Mouse (Mus musculus) CH12.LX (cell line): ENCODE measurements at regions not wholly inside any gene's neighbourhood (a gene's known extent, or its start where the extent isn't known, plus 50 kb on each side); places are given as distances from the start of the nearest gene placed in this dataset.

ENCODE experiments used
- DNase-seq: peaks from one replicate; pipeline ENCODE4 v3.0.0-alpha.2; 2013; ENCODE audit errors: extremely low read depth
- H3K27ac ChIP-seq: 2 replicates; pipeline ENCODE4 v1.5.1; 2012; ENCODE audit warnings: low read depth, mild to moderate bottlenecking, control low read depth, moderate library complexity; ENCODE audit not compliant: insufficient read depth
- H3K27me3 ChIP-seq: replicated peaks from 2 replicates; pipeline ENCODE3; 2012; ENCODE audit warnings: inconsistent platforms
- H3K36me3 ChIP-seq, 2 experiments: replicated peaks in 1 of 2; 2 replicates each; pipeline versions ENCODE3 to v1.6.1; 2012; ENCODE audit warnings: inconsistent platforms in 1 of 2, low read length in 1 of 2, mild to moderate bottlenecking in 1 of 2, mixed read lengths in 1 of 2, moderate library complexity in 1 of 2; ENCODE audit not compliant: control insufficient read depth in 1 of 2, insufficient read depth in 1 of 2
- H3K4me1 ChIP-seq, 2 experiments: 2 replicates each; pipeline ENCODE4 v1.6.1; 2012; ENCODE audit warnings: inconsistent platforms in 1 of 2, moderate library complexity in 1 of 2; ENCODE audit not compliant: insufficient read depth in 2 of 2, control insufficient read depth in 1 of 2
- H3K4me2 ChIP-seq: 2 replicates; pipeline ENCODE4 v1.6.1; 2012; ENCODE audit warnings: low read depth, mild to moderate bottlenecking, control low read depth; ENCODE audit not compliant: poor library complexity, insufficient read depth, severe bottlenecking
- H3K4me3 ChIP-seq, 3 experiments: fragments of 150-350 bp in 1 of 3; sonication (generic) in 1 of 3; replicated peaks in 1 of 3; 2 replicates each; pipeline versions ENCODE3 to v1.5.1; 2011 to 2012; ENCODE audit warnings: low read depth in 2 of 3, low read length in 2 of 3, mild to moderate bottlenecking in 2 of 3, moderate library complexity in 2 of 3, control low read depth in 1 of 3, improper control_type of control experiment in 1 of 3, inconsistent platforms in 1 of 3, mixed read lengths in 1 of 3; ENCODE audit not compliant: poor library complexity in 1 of 3
- H3K79me2 ChIP-seq: replicated peaks from 2 replicates; pipeline ENCODE4 v1.6.1; 2012; ENCODE audit warnings: mild to moderate bottlenecking, moderate library complexity; ENCODE audit not compliant: control insufficient read depth, poor library complexity, insufficient read depth, severe bottlenecking; ENCODE audit errors: extremely low read depth
- H3K9ac ChIP-seq: 2 replicates; pipeline ENCODE4 v1.6.1; 2012; ENCODE audit warnings: low read depth, mild to moderate bottlenecking, control low read depth, moderate library complexity; ENCODE audit not compliant: insufficient read depth
- H3K9me3 ChIP-seq: replicated peaks from 2 replicates; pipeline ENCODE3; 2012; ENCODE audit warnings: low read length, inconsistent platforms, mixed read lengths
- BHLHE40 ChIP-seq: IDR thresholded peaks from 2 replicates; pipeline ENCODE4 v1.6.1; 2011; ENCODE audit warnings: mild to moderate bottlenecking, low read depth, low read length, improper control_type of control experiment
- CHD2 ChIP-seq: IDR thresholded peaks from 2 replicates; pipeline ENCODE4 v1.6.1; 2011; ENCODE audit warnings: low read length, improper control_type of control experiment
- ELF1 ChIP-seq: IDR thresholded peaks from 2 replicates; pipeline ENCODE4 v1.6.1; 2014; ENCODE audit warnings: low read depth, mild to moderate bottlenecking, inconsistent platforms, low read length, improper control_type of control experiment
- HCFC1 ChIP-seq: IDR thresholded peaks from 2 replicates; pipeline ENCODE4 v1.6.1; 2012; ENCODE audit warnings: low read depth, mild to moderate bottlenecking, inconsistent platforms, low read length, improper control_type of control experiment
- JUND ChIP-seq: conservative IDR thresholded peaks from 2 replicates; pipeline ENCODE4 v1.6.1; 2011; ENCODE audit warnings: low read depth, low read length, improper control_type of control experiment
- MAFK ChIP-seq: IDR thresholded peaks from 2 replicates; pipeline ENCODE4 v1.6.1; 2011; ENCODE audit warnings: low read length, improper control_type of control experiment; ENCODE audit not compliant: insufficient replicate concordance
- MAZ ChIP-seq: IDR thresholded peaks from 2 replicates; pipeline ENCODE4 v1.6.1; 2012; ENCODE audit warnings: low read depth, mild to moderate bottlenecking, inconsistent platforms, low read length, improper control_type of control experiment, moderate library complexity
- NELFE ChIP-seq: IDR thresholded peaks from 2 replicates; pipeline ENCODE4 v1.6.1; 2011; ENCODE audit warnings: low read depth, low read length, improper control_type of control experiment
- POLR2AphosphoS2 ChIP-seq: IDR thresholded peaks from 2 replicates; pipeline ENCODE4 v1.6.1; 2011; ENCODE audit warnings: low read depth, low read length, improper control_type of control experiment
- RAD21 ChIP-seq: IDR thresholded peaks from 2 replicates; pipeline ENCODE4 v1.6.1; 2011; ENCODE audit warnings: low read depth, mild to moderate bottlenecking, low read length, improper control_type of control experiment, moderate library complexity
- SIN3A ChIP-seq: IDR thresholded peaks from 2 replicates; pipeline ENCODE4 v1.6.1; 2012; ENCODE audit warnings: low read length, improper control_type of control experiment, inconsistent platforms
- SMC3 ChIP-seq: IDR thresholded peaks from 2 replicates; pipeline ENCODE4 v1.6.1; 2011; ENCODE audit warnings: low read depth, low read length, improper control_type of control experiment
- ZKSCAN1 ChIP-seq: IDR thresholded peaks from 2 replicates; pipeline ENCODE4 v1.6.1; 2012; ENCODE audit warnings: low read depth, inconsistent platforms, low read length, improper control_type of control experiment, borderline replicate concordance
- ZNF384 ChIP-seq: IDR thresholded peaks from 2 replicates; pipeline ENCODE4 v1.6.1; 2012; ENCODE audit warnings: low read depth, low read length, improper control_type of control experiment, inconsistent platforms
- dilution Hi-C: fragments of 300-500 bp; cut with MboI; formaldehyde crosslinking; loops from 2 replicates; pipeline ENCODE4 v1.14.3; 2020; ENCODE audit warnings: low sequenced_read_pairs; ENCODE audit not compliant: extremely low pct_unique_long_range_greater_than_20kb, extremely low pct_ligation_motif_present
- in situ Hi-C: fragments of 300-500 bp; cut with MboI; formaldehyde crosslinking; loops from 3 replicates; pipeline ENCODE4 v1.14.3; 2019; ENCODE audit warnings: low sequenced_read_pairs, low pct_ligation_motif_present, low pct_unique_long_range_greater_than_20kb, mixed read lengths

GRCm38 (mm10) chr19:27091603-27092002, 124.7 kb upstream of the Vldlr start:
- in situ Hi-C loops = no loop called here
- no peak overlapping the region for H3K9ac ChIP-seq
- H3K4me1 ChIP-seq = peaks cover 0 to 24% of the 10 kb centered on the region in 2 experiments; a peak in 2 of 4 replicates
- H3K4me3 ChIP-seq = no peak overlapping the region
- no peak for TF ChIP-seq SMC3
- no peak for TF ChIP-seq HCFC1
- peak; percentile 92 for TF ChIP-seq ZKSCAN1
- H3K9me3 ChIP-seq = no peaks in the 10 kb centered on the region
- dilution Hi-C loops = no loop called here
- H3K36me3 ChIP-seq = no peaks in the 10 kb centered on the region
- no peaks in the 10 kb centered on the region for H3K79me2 ChIP-seq
- no peak overlapping the region for H3K27ac ChIP-seq
- no peak for DNase-seq
- H3K4me2 ChIP-seq = no peak overlapping the region
- H3K27me3 ChIP-seq = no peaks in the 10 kb centered on the region

GRCm38 (mm10) chr19:27094777-27095478, 121.4 kb upstream of the Vldlr start:
- Histone ChIP-seq H3K27ac (no peak overlapping the region), H3K79me2 (no peaks in the 10 kb centered on the region), H3K27me3 (no peaks in the 10 kb centered on the region), H3K4me2 (no peak overlapping the region), H3K4me3 (no peak overlapping the region), H3K36me3 (no peaks in the 10 kb centered on the region), H3K9me3 (no peaks in the 10 kb centered on the region), H3K9ac (no peak overlapping the region), H3K4me1 (no peaks in the 10 kb centered on the region)
- TF ChIP-seq JUND = no peak
- no peak for TF ChIP-seq CHD2
- TF ChIP-seq SIN3A = no peak
- no peak for TF ChIP-seq RAD21
- in situ Hi-C loops = no loop called here
- DNase-seq = no peak
- dilution Hi-C loops = no loop called here

DNA sequence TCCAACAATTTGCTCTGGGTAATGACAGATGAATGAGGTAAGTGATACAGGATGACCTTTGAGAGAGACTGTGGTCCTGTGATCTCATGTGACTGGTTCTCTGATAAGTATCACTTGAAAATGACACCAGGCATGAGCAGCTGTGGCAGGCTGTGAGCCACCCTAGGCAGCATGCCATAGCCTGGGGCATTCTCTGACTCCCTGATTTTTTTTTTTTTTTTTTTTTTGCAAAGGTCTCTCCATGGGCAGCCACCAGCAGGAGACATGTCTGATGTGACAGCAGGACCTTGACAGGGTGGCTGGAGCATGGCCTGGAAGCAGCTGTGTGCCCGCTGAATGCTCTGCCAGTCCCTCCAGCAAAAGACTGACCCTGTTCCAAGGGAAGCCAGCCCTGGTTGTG, 116.4 kb upstream of the Vldlr start:
- no peak overlapping the region for H3K9ac ChIP-seq
- H3K79me2 ChIP-seq = no peaks in the 10 kb centered on the region
- H3K27ac ChIP-seq = no peak overlapping the region
- H3K4me2 ChIP-seq = no peak overlapping the region
- H3K9me3 ChIP-seq = no peaks in the 10 kb centered on the region
- no peak for DNase-seq
- no peak overlapping the region for H3K4me3 ChIP-seq
- H3K36me3 ChIP-seq = no peaks in the 10 kb centered on the region
- TF ChIP-seq SIN3A (no peak), NELFE (no peak), HCFC1 (no peak), MAZ (no peak), ELF1 (no peak), MAFK (no peak), ZNF384 (no peak), BHLHE40 (no peak), JUND (no peak), POLR2AphosphoS2 (no peak), ZKSCAN1 (no peak)
- no peaks in the 10 kb centered on the region for H3K27me3 ChIP-seq
- dilution Hi-C loops = no loop called here
- H3K4me1 ChIP-seq = peaks cover 3 to 5% of the 10 kb centered on the region in 2 experiments
- in situ Hi-C loops = no loop called here
